Mouse (Mus musculus) cerebellum, adult 18-20 months (tissue): Measurements from ENCODE around the gene Tln2.
A peak's percentile ranks its signal among the peaks of the same experiment; 100 is the strongest.

Experiments
- DNase-seq, 2 experiments: peaks; one replicate each; pipeline ENCODE4 v3.0.0; 2021

The Tln2 gene

DNA sequence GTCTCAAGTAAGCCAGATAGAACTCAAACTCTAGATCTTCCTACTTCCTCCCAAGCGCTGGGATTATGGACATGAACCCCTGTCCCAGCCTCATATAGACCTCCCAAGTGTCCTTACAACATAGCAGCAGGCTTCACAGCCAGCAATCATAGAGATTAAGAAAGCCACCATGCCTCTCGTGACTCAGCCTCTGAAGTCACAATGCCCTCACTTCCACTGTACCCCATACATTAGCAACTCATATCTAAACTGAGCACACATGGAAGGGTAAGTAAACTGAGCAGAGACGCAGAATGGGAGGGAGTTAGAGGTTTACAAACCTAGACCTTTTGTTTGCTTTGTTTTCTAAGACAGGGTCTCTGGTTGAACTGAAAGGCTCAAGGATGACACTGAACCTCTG is 13.7 kb downstream of the Tln2 start:
- DNase-seq = no peak

GRCm38 (mm10) chr9:67544783-67545182 is 14.7 kb downstream of the Tln2 start:
- DNase-seq = no peak

DNA sequence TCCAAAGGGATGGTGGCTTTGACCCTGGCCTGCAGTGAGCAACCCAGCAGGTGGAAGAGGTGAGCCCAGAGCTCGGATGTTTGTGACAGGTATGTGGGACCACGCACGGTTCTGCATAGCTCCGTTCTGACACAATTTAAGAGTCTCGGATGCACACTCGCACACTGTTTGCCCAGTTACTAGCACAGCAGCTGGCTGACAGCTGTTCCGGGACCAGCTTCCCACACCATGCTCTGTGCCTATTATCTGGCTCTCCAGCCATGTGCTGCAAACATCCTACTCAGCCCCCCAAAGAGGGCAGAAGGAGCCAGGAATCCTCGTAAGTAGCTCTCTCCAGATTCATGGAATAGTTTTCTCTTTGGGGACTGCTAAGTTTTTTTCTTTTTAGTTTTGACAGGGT is 17.6 kb downstream of the Tln2 start:
- DNase-seq = no peak

GRCm38 (mm10) chr9:67539776-67540706 is 19.5 kb downstream of the Tln2 start:
- DNase-seq = no peak

DNA sequence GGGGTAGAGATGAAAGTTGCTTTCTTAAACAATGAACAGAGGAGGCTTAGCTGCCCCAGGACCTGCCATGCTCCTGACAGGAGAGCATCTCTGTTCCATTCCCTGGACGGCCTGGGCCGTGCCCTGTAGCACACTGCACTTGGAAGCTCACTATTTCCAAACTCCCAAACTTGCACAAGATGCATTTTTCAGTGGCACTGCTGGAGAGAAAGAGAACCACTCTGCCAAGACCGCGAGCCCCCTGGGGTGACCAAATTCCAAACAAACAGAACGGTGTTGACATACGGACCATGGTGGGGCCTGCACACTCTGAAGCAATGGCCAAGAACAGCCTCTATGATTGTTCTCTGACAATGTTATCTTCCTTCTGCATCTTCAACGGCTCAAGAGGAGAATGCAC is 25.1 kb downstream of the Tln2 start:
- DNase-seq = no peak

GRCm38 (mm10) chr9:67533260-67533659 is 26.2 kb downstream of the Tln2 start:
- DNase-seq = no peak

GRCm38 (mm10) chr9:67532631-67533030 is 26.9 kb downstream of the Tln2 start:
- DNase-seq = no peak

DNA sequence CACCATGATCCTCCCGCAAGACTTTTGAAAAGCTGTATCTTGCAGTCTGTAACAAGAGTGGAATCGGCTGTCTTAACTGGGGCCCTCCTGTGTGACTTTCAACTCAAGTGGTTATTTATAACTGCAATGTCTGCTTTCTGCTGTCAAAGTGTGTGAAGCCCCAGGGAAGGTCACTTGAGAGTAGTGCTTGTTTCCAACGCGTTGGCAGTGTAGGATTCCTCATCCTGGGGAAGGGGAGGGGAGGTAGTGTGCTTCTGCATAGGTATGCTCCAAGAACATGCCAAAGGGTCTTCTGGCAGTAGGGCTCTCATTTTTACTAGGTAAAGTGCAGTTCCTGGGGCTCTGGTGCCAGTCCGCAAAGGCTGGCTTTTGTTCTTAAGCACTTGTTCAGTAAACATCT is 29.9 kb downstream of the Tln2 start:
- no peak for DNase-seq

GRCm38 (mm10) chr9:67527726-67528125 is 31.8 kb downstream of the Tln2 start:
- no peak for DNase-seq

DNA sequence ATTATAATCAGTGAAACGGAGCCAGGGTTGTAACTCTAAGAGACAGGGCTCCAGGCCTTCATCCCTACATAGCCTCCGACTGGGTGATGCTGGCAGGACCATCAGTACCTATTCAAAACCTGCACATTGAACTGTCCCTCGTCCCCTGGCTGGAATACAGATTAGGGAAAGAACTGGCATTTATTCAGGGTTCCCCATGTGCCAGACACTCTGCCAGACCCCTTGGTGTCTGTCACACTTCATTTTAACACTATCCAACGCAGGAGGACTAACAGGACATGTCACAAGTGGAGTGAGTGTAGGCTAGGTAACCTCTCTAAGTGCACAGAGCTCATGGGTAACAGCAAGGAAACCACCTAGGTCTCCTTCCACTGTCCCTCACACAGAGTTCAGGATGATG is 37.8 kb downstream of the Tln2 start:
- DNase-seq = no peak

DNA sequence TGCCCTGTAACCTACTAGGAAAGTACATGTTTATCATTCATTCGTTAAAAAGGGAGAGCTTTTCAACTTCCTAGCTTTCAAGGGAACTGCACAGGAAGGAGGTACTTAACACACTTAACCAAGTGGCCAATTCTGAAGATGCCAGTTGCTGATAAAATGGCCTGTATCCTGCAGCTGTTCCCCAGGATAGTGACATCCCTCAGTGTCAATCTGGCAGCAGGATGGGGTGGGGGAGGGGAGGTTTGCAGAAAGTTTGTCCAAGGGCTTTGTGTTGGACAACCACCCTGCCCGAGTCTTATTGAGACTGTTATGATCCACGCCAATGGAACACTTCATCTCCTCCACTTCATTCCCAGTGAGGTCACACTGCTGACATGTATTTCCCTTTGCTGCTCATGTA is 50.0 kb downstream of the Tln2 start:
- no peak for DNase-seq

GRCm38 (mm10) chr9:67504669-67505260 is 54.7 kb downstream of the Tln2 start:
- peak; percentile 6 to 9 for DNase-seq

- no peak for DNase-seq
Measured at GRCm38 (mm10) chr9:67501801-67502200, 57.7 kb downstream of the Tln2 start.

DNA sequence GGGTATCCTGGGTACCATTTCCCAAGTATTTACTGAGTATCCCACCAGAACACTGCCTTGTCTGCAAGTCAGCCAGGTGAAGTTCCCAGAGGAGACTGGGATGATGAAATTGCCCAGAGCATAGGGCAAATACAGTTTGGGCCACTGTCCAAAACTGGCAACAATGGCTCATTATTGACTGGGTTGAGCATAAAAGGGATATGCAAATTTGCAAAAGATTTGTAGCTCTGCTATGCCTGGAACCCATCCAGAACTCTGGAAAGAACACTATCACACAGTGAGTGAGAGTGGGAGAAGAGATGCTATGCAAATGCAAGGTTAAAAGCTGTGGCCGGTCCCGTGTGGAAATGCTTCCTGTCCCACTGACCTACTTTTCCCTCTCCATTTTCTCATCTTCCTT is 63.1 kb downstream of the Tln2 start:
- DNase-seq = peak in 1 of 2 experiments; percentile 6

- DNase-seq = no peak
Measured at GRCm38 (mm10) chr9:67495350-67495749, 64.2 kb downstream of the Tln2 start.

DNA sequence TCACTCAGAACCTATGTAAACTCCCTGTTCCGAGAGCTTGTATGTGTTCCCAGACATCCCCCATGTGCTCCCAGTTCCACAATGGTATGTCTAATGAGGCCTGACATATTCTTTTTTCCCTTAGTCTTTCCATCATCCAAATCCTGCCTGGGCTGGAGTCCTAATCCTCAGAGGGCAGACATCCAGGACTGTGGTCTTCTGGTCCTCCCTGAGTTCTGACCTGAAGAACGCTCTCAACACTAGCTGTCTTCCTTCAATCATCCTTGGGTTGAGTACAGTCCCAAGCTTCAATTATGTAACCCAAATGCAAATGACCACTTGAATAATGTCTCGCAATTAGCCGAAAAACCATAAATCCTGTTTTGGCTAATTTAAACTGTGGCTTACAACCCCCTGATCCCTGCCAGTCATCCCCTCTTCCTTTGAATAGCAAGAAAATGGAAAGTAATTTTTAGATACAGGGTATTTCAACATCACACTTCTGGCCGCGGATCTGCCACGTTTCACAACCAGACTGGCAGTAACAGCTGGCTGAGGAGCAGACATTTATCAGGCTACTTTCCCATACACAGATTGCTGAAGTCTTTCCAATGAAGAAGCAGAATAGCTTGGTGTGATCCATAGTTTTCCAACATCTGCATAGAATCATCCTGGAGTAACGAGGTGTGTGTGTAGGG is 65.5 kb downstream of the Tln2 start:
- no peak for DNase-seq

DNA sequence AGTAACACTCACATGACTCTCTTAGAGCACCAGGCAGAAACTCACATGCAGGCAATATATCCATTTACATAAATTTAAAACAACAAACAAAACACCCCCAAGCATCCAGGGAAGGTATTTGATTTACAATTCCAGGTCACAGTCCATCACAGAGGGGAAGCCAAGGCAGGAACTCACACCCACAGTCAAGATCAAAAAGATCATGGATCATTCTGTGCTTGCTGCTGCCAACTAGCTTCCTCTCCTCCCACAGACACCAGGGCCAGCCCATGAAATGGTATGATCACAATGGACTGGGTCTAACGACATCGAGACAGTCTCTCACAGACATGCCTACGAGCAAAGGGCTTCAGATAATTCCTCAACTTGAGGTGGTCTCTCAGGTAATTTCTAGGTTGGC is 70.1 kb downstream of the Tln2 start:
- DNase-seq = no peak

DNA sequence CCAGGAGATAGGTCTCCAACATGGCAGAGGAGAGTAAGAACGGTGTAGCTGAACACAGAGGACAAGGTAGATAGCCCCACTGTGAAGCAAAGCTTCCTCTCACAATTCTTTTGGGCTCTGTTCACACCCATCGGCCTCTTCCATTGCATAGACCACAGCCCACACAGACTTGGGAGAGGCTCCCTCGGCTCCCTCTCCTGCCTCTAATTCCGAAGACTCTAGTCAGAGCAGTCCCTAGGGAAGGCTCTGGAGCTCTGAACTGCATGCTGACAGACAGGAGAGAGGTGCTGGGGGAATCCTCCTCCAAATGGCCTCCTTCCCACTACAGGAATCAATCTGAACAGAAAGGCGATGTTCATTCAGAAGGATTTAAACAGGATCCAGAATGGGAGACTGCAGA is 72.9 kb downstream of the Tln2 start:
- DNase-seq = no peak

DNA sequence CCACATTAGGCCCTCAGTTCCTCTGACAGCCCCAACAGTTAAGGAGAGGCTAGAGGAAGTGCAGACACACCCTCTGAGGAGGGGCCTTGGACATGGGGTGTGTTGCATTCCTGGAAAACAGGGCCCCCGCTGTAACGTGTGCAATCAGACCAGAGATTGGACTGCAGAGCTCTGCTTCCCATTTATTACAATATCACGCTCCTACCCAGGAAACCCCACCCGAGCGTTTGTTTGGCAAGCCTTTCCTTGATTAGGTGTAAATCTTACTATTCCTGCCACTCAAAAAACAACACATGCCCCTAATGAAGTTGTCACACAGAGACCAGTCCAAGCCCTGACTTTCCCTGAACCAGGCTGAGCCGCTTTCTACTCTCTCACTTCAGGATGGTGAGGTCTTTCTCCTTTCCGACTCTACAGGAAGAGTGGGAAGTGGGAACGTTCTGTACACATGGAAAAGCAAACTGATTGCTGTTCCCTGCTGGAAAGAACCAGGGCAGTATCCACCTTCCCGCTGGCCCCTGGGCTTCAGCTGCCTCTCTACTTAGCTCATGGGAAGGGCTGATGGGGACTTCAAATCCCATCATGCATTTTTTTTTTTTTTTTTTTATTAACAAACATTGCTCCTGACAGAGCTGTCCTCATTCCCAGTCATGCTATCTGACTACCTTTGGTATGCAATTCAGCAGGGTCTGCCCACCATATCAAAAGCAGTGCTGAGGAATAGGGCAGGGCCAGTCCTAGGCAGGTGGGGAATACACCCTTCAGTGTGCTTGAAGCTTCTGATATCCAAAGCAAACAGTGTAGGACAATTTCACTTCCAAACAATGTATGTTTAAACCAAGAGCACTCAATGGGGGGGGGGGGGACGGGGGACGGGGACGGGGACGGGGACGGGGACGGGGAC is 74.1 kb downstream of the Tln2 start:
- no peak for DNase-seq

DNA sequence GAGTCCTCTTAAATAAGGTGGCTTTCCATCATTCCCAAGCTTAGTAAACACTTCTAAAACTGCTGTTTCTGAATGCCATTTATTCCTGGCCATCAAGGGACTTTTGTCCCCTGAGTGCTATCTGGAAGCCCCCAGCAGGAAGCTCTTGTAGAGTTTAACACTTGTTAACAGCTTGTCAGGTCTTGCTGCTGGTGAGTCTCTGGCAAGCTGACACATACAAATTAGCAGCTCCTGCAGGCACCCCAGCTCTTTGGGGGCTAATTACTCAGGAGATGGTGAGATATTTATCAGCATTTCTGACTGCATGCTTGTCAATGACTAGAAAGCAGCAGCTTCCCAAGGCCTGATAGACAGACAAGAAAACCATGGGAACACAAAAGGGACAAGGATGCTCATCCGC is 77.2 kb downstream of the Tln2 start:
- no peak for DNase-seq

DNA sequence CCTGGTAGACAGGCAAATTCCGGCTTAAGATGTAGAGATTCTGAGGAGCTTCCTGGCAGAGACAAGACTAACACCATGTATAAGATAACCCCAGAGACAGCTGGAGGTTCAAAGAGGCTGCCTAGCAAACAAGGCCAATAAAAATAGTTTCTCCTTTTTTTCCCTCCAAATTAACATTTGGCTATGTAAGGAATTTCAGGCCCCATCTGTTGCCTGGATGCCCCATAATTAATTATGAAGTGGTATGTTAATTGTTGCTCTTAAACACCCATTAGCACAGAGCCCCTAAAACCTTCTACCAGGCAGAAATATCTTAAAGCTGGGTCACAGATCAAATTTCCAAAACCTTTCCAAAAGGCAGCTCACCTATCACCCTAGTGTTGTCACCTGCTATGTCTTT is 77.7 kb downstream of the Tln2 start:
- no peak for DNase-seq

- DNase-seq = no peak
Measured at GRCm38 (mm10) chr9:67477445-67477844, 82.1 kb downstream of the Tln2 start.

GRCm38 (mm10) chr9:67476184-67476583 is 83.3 kb downstream of the Tln2 start:
- DNase-seq = no peak
